Mouse (Mus musculus): Measurements from ENCODE around the gene Crb1.

GRCm38 (mm10) chr1:139234611-139235568 is 142.0 kb downstream of the Crb1 start:
- TF ChIP-seq CTCF (IDR thresholded peaks at IDR 0.05; ENCODE audit: low read depth) (no peak), EP300 (IDR thresholded peaks at IDR 0.05; ENCODE audit: low read depth) (no peak)

Data from liver, postnatal 0 days (tissue).